Mouse (Mus musculus): ENCODE data around the gene Nhsl2. TPM values are rescaled to one million over a fixed set of nuclear protein-coding genes. Genes with fewer than 3 reads are reported as not detected.

Gene Nhsl2
- polyA plus RNA-seq, 1 experiment from 2014 or later, result 7.0 TPM

GRCm38 (mm10) chrX:101930301-101930700 lies 81.1 kb downstream of the Nhsl2 start:
- no peak overlapping the region for H3K9ac ChIP-seq
- ATAC-seq (replicated peaks), result no peak
- no peak overlapping the region for H3K27ac ChIP-seq
- H3K4me1 ChIP-seq, result no peaks in the 10 kb centered on the region
- H3K27me3 ChIP-seq (replicated peaks), result peaks cover 10% of the 10 kb centered on the region; the same call in 1 of the 2 replicates
- no peak overlapping the region for H3K4me3 ChIP-seq
- 90% methylated on average over 6 of the region's 6 CpGs for WGBS
- H3K36me3 ChIP-seq (replicated peaks), result no peaks in the 10 kb centered on the region
- H3K4me2 ChIP-seq, result no peak overlapping the region
- H3K9me3 ChIP-seq, result no peaks in the 10 kb centered on the region

GRCm38 (mm10) chrX:101931016-101931415 lies 81.8 kb downstream of the Nhsl2 start:
- Histone ChIP-seq H3K9me3 (no peaks in the 10 kb centered on the region), H3K27ac (no peak overlapping the region), H3K4me3 (no peak overlapping the region), H3K4me2 (no peak overlapping the region), H3K9ac (no peak overlapping the region), H3K36me3 (replicated peaks) (no peaks in the 10 kb centered on the region), H3K27me3 (replicated peaks) (peaks cover 11% of the 10 kb centered on the region), H3K4me1 (no peaks in the 10 kb centered on the region)
- WGBS, result 86% methylated on average over 5 of the region's 5 CpGs
- ATAC-seq (replicated peaks), result no peak

GRCm38 (mm10) chrX:101932244-101932643 lies 83.1 kb downstream of the Nhsl2 start:
- no peaks in the 10 kb centered on the region for H3K36me3 ChIP-seq (replicated peaks)
- peaks cover 14% of the 10 kb centered on the region for H3K27me3 ChIP-seq (replicated peaks)
- H3K4me1 ChIP-seq, result no peaks in the 10 kb centered on the region
- no peak overlapping the region for H3K4me3 ChIP-seq
- no peak overlapping the region for H3K27ac ChIP-seq
- no peak overlapping the region for H3K4me2 ChIP-seq
- WGBS, result 80% methylated on average over 7 of the region's 7 CpGs
- H3K9ac ChIP-seq, result no peak overlapping the region
- ATAC-seq (replicated peaks), result no peak
- H3K9me3 ChIP-seq, result no peaks in the 10 kb centered on the region

- H3K9me3 ChIP-seq, result no peaks in the 10 kb centered on the region
- peaks cover 9% of the 10 kb centered on the region for H3K27me3 ChIP-seq (replicated peaks)
- H3K4me1 ChIP-seq, result no peaks in the 10 kb centered on the region
- no peak overlapping the region for H3K4me3 ChIP-seq
- H3K27ac ChIP-seq, result no peak overlapping the region
- 84% methylated on average over 5 of the region's 5 CpGs for WGBS
- no peak for ATAC-seq (replicated peaks)
- H3K4me2 ChIP-seq, result no peak overlapping the region
- no peaks in the 10 kb centered on the region for H3K36me3 ChIP-seq (replicated peaks)
- H3K9ac ChIP-seq, result no peak overlapping the region
Measured at GRCm38 (mm10) chrX:101933346-101933745, 84.2 kb downstream of the Nhsl2 start.

GRCm38 (mm10) chrX:101935291-101935840 lies 86.2 kb downstream of the Nhsl2 start:
- H3K4me2 ChIP-seq, result no peak overlapping the region
- H3K27ac ChIP-seq, result no peak overlapping the region
- H3K36me3 ChIP-seq (replicated peaks), result no peaks in the 10 kb centered on the region
- H3K4me1 ChIP-seq, result no peaks in the 10 kb centered on the region
- no peak overlapping the region for H3K4me3 ChIP-seq
- H3K9ac ChIP-seq, result no peak overlapping the region
- 54% methylated on average over 3 of the region's 3 CpGs for WGBS
- H3K27me3 ChIP-seq (replicated peaks), result peaks cover 9% of the 10 kb centered on the region
- H3K9me3 ChIP-seq, result no peaks in the 10 kb centered on the region
- no peak for ATAC-seq (replicated peaks)

DNA sequence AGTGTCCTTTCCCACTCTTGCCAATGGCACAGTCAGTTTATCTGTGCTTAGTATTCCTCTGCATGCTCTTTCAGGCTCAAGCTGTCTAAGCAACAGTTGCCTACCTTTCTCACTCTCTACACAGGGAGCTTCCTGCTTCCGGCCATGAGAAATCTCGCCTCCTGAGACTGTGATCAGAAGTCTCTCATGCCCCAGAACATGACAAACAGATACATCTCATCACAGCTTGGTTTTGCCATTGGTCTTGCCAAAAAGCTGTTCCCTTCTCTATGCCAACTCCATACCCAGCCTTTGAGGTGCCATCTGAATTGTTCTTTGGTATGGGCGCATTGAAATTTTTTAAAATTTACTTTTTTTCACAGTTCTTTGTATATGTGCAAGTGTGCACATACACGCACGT lies 90.3 kb downstream of the Nhsl2 start:
- no peak overlapping the region for H3K4me2 ChIP-seq
- H3K27ac ChIP-seq, result no peak overlapping the region
- no peak overlapping the region for H3K4me3 ChIP-seq
- no peaks in the 10 kb centered on the region for H3K4me1 ChIP-seq
- no peak for ATAC-seq (replicated peaks)
- 89% methylated on average over 5 of the region's 5 CpGs for WGBS
- H3K27me3 ChIP-seq (replicated peaks), result peaks cover 20% of the 10 kb centered on the region
- no peaks in the 10 kb centered on the region for H3K36me3 ChIP-seq (replicated peaks)
- H3K9me3 ChIP-seq, result no peaks in the 10 kb centered on the region
- no peak overlapping the region for H3K9ac ChIP-seq

DNA sequence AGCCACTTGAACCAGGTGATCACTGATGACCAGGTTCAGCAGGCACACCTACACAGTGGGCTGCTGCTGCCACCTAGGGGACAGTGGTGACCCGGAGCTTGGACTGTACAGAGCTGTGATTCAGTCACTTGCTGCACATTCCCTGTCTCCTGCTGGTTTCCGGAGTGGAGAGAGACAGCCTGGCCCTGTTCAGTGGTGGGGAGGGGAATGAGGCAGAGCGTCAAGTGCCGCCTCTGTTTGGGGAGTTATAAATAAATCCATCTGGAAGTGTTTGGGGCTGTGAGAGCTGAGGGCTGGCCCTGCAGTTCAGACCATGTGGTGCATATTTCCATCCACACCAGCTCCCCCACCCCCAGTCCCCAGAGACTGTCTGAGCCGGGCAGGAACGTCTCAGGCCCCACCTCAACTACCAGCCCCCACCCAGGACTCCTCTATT lies 93.3 kb downstream of the Nhsl2 start:
- peak; percentile 91 for ATAC-seq (replicated peaks)
- Histone ChIP-seq H3K4me1 (no peaks in the 10 kb centered on the region), H3K9ac (no peak overlapping the region), H3K27ac (no peak overlapping the region), H3K27me3 (replicated peaks) (peaks cover 17% of the 10 kb centered on the region), H3K4me3 (no peak overlapping the region), H3K36me3 (replicated peaks) (no peaks in the 10 kb centered on the region), H3K9me3 (no peaks in the 10 kb centered on the region), H3K4me2 (no peak overlapping the region)
- 16% methylated on average over 6 of the region's 6 CpGs for WGBS

DNA sequence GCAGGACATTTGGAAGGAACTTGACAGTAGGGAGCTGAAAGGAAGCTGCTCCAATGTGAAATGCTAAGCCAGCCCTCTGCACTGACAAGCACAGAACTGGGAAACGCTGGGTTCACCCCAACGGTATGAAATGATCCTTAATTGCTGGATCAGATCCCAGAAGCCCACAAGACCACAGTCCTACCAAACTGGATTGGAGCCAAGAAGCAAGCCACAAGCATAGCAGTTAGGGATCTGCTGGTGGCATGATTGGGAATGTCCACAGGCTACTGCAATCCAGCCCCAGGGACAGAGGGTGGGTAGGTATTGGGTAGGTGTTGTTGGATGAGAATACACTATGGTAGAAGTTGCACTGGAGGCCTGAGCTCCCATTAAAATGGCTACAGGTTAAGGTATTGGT lies 94.6 kb downstream of the Nhsl2 start:
- Histone ChIP-seq H3K9me3 (no peaks in the 10 kb centered on the region), H3K4me1 (no peaks in the 10 kb centered on the region), H3K27ac (no peak overlapping the region), H3K27me3 (replicated peaks) (peaks cover 20% of the 10 kb centered on the region), H3K9ac (no peak overlapping the region), H3K4me3 (no peak overlapping the region), H3K36me3 (replicated peaks) (no peaks in the 10 kb centered on the region), H3K4me2 (no peak overlapping the region)
- ATAC-seq (replicated peaks), result no peak
- 66% methylated on average over 2 of the region's 2 CpGs for WGBS

GRCm38 (mm10) chrX:101944761-101945330 lies 95.7 kb downstream of the Nhsl2 start:
- H3K27ac ChIP-seq, result no peak overlapping the region
- H3K4me1 ChIP-seq, result no peaks in the 10 kb centered on the region
- no peaks in the 10 kb centered on the region for H3K9me3 ChIP-seq
- H3K4me3 ChIP-seq, result no peak overlapping the region
- H3K4me2 ChIP-seq, result no peak overlapping the region
- peaks cover 20% of the 10 kb centered on the region for H3K27me3 ChIP-seq (replicated peaks)
- WGBS, result 83% methylated on average over 2 of the region's 2 CpGs
- no peaks in the 10 kb centered on the region for H3K36me3 ChIP-seq (replicated peaks)
- no peak overlapping the region for H3K9ac ChIP-seq
- ATAC-seq (replicated peaks), result no peak

DNA sequence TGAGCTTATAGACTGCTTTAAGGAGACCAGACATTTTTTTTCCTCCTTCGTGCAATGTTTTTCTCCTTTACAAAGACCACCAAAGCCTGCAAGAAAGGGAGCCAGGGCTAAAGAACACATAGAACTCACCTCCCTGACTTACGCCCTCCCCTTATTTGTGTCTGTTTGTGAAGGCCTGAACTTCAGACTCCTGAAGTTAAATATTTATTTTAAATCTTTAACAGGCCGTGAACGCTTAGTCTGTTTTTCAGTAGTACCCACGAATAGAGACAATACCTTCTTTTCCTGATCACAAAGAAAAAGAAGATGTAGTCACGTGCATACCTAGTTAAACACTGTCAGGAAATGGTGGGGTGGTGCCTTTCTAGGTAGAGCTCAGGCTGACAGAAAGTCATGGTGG lies 103.3 kb downstream of the Nhsl2 start:
- Histone ChIP-seq H3K9ac (no peak overlapping the region), H3K4me1 (peaks cover 8% of the 10 kb centered on the region), H3K27ac (no peak overlapping the region), H3K36me3 (replicated peaks) (no peaks in the 10 kb centered on the region), H3K4me2 (no peak overlapping the region), H3K27me3 (replicated peaks) (peaks cover 23% of the 10 kb centered on the region), H3K4me3 (no peak overlapping the region), H3K9me3 (no peaks in the 10 kb centered on the region)
- 81% methylated on average over 6 of the region's 6 CpGs for WGBS
- no peak for ATAC-seq (replicated peaks)

DNA sequence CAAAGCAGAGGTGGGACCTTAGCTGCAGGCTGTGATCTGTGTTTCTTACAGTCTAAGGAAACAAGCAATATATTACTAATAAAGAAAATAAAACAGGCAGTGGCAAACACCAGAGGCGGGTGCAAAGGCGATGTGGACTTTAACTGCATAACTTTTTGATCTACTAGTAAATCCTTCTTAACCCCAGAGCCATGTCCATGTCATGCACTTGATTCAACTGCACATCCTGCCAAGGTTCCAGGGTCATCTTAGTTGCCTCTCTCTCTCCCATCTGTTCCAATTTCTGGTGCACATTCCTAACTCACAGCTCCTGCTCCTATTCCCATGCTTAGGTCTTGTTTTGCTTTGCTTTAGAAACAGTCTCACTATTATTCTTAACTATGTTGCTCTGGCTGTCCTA lies 104.1 kb downstream of the Nhsl2 start:
- ATAC-seq (replicated peaks), result no peak
- 93% methylated on average over 2 of the region's 2 CpGs for WGBS
- Histone ChIP-seq H3K9me3 (no peaks in the 10 kb centered on the region), H3K27me3 (replicated peaks) (peaks cover 24% of the 10 kb centered on the region), H3K4me2 (no peak overlapping the region), H3K4me3 (no peak overlapping the region), H3K4me1 (peaks cover 8% of the 10 kb centered on the region), H3K9ac (no peak overlapping the region), H3K27ac (no peak overlapping the region), H3K36me3 (replicated peaks) (no peaks in the 10 kb centered on the region)

- WGBS, result 12% methylated on average over 30 of the region's 30 CpGs
- H3K9me3 ChIP-seq, result no peaks in the 10 kb centered on the region
- peak overlapping the region; percentile 37 for H3K4me3 ChIP-seq
- peaks cover 22% of the 10 kb centered on the region for H3K27me3 ChIP-seq (replicated peaks)
- H3K36me3 ChIP-seq (replicated peaks), result no peaks in the 10 kb centered on the region
- ATAC-seq (replicated peaks), result peak; percentile 99
- peak overlapping the region; percentile 62 for H3K27ac ChIP-seq
- H3K9ac ChIP-seq, result peak overlapping the region; percentile 44; the same call in 1 of the 2 replicates
- H3K4me1 ChIP-seq, result peaks cover 8% of the 10 kb centered on the region
- H3K4me2 ChIP-seq, result peak overlapping the region; percentile 59
Measured at GRCm38 (mm10) chrX:101953787-101954491, 104.8 kb downstream of the Nhsl2 start.

GRCm38 (mm10) chrX:101954492-101954851 lies 105.3 kb downstream of the Nhsl2 start:
- ATAC-seq (replicated peaks), result no peak; the same call in 1 of the 2 replicates
- H3K4me3 ChIP-seq, result peak overlapping the region; percentile 37
- no peak overlapping the region for H3K9ac ChIP-seq
- H3K27ac ChIP-seq, result peak overlapping the region; percentile 62; the same call in 1 of the 2 replicates
- H3K27me3 ChIP-seq (replicated peaks), result peaks cover 22% of the 10 kb centered on the region
- peak overlapping the region; percentile 59 for H3K4me2 ChIP-seq
- peaks cover 8% of the 10 kb centered on the region for H3K4me1 ChIP-seq
- no peaks in the 10 kb centered on the region for H3K36me3 ChIP-seq (replicated peaks)
- H3K9me3 ChIP-seq, result no peaks in the 10 kb centered on the region
- WGBS, result 40% methylated on average over 6 of the region's 6 CpGs
